Mouse (Mus musculus): ENCODE results near the gene Rrm1.

- no peak for TF ChIP-seq CTCF (IDR thresholded peaks at IDR 0.05; ENCODE audit: insufficient read depth, low read length)
- no peak for TF ChIP-seq POLR2A (IDR thresholded peaks at IDR 0.05; ENCODE audit: borderline replicate concordance, extremely low read depth, low read depth, low read length)
Observed at GRCm38 (mm10) chr7:102442432-102442831, 937 bp downstream of the Rrm1 start.

Measured in lung, adult 2 months (tissue).